Mouse (Mus musculus) bone marrow macrophage, adult 2 months (primary cell): Measurements from ENCODE around the gene Sestd1.

ENCODE experiments used
- CTCF ChIP-seq: IDR thresholded peaks from 2 replicates; pipeline ENCODE4 v1.5.1; 2012; ENCODE audit warnings: low read depth, mild to moderate bottlenecking, low read length, moderate library complexity
- POLR2A ChIP-seq: IDR thresholded peaks from 2 replicates; pipeline ENCODE4 v1.6.1; 2012; ENCODE audit warnings: mild to moderate bottlenecking, low read depth, low read length, borderline replicate concordance

GRCm38 (mm10) chr2:77253227-77253626 lies 27.2 kb downstream of the Sestd1 start:
- no peak for TF ChIP-seq CTCF
- no peak for TF ChIP-seq POLR2A
